Mouse (Mus musculus) G1E (cell line): ENCODE measurements around the gene Cisd1.

Experiments
- CTCF ChIP-seq: IDR thresholded peaks from 2 replicates; pipeline ENCODE4 v1.5.1; 2012; ENCODE audit warnings: low read depth, low read length, inconsistent platforms, mixed read lengths
- GATA1 ChIP-seq: IDR thresholded peaks from 2 replicates; pipeline ENCODE4 v1.6.1; 2012; ENCODE audit warnings: borderline replicate concordance, low read length, inconsistent platforms, mixed read lengths
- POLR2AphosphoS5 ChIP-seq: IDR thresholded peaks from 2 replicates; pipeline ENCODE4 v1.6.1; 2012; ENCODE audit warnings: low read depth, low read length, inconsistent platforms; ENCODE audit not compliant: insufficient replicate concordance

- TF ChIP-seq CTCF (no peak), POLR2AphosphoS5 (no peak), GATA1 (no peak)
These were observed 39.6 kb upstream of the Cisd1 start for GRCm38 (mm10) chr10:71384159-71385044.
